Mouse (Mus musculus) mouse embryonic stem cell (cell line): Measurements from ENCODE around the gene Gm28053.

Source experiments
- in situ Hi-C, 2 experiments: fragments of 300-500 bp; cut with MboI; formaldehyde crosslinking; loops; 1 replicate in 1 of 2; 3 replicates in 1 of 2; pipeline ENCODE4 v1.14.3; 2019 to 2020; ENCODE audit warnings: low sequenced_read_pairs in 2 of 2, low pct_unique_long_range_greater_than_20kb in 1 of 2, mixed read lengths in 1 of 2; ENCODE audit not compliant: unreplicated experiment in 1 of 2

The Gm28053 gene

DNA sequence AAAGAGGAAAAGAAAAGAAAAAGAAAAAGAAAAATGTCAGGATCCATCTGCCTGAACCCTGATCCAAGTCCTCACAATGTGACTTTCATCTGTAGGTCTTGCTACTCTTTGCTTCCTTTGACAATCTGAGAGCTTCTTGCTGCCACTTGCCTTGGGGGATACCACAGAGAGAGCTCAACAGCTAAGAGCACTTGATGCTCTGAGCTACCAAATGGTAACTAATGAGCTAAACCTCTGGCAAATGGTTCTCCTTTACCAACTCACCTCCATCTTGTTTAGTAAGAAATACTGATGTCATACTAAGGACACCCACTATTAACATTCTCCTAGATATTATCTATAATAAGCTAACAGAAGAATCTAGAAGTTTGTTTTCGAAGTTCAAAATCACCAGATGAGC lies 15.3 kb downstream of the Gm28053 start:
- in situ Hi-C loops, result no loop called here

DNA sequence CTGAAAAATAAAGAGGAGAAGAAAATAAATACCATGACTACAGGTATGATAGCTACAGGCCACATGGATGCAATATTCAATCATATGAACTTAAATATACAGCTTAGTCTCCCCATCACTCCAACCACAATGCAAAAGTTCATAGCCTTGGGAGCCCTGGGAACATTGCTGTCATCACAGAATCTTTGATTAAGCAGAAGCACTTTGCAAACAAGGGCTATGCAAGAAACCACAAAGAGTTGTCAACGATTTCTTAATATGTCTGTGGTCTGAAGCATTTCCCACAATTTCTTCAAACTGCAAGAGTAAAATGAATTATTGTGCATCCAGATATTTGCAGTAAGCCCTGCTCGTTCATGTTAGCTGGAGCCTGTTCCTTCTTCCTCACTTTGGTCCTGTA lies 18.6 kb downstream of the Gm28053 start:
- in situ Hi-C loops, result no loop called here

DNA sequence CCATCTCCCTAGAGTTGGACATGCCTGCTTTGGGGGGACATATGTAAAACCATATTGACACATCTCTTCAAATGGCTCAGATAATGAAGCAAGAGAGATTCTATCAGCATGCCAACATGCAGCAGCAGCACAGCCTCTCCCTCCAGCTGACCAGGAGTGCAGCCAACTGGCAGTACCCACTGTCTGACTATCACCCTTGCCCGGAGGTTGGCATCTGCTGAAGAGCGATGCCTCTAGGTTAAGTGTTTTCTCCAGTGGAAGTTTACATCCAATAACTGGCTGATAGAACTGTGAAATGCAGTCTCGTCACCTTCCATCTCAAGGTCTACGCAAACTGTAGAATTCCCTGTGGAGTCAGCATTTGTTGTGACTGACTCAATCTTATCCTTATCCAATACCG lies 19.3 kb downstream of the Gm28053 start:
- in situ Hi-C loops, result no loop called here

DNA sequence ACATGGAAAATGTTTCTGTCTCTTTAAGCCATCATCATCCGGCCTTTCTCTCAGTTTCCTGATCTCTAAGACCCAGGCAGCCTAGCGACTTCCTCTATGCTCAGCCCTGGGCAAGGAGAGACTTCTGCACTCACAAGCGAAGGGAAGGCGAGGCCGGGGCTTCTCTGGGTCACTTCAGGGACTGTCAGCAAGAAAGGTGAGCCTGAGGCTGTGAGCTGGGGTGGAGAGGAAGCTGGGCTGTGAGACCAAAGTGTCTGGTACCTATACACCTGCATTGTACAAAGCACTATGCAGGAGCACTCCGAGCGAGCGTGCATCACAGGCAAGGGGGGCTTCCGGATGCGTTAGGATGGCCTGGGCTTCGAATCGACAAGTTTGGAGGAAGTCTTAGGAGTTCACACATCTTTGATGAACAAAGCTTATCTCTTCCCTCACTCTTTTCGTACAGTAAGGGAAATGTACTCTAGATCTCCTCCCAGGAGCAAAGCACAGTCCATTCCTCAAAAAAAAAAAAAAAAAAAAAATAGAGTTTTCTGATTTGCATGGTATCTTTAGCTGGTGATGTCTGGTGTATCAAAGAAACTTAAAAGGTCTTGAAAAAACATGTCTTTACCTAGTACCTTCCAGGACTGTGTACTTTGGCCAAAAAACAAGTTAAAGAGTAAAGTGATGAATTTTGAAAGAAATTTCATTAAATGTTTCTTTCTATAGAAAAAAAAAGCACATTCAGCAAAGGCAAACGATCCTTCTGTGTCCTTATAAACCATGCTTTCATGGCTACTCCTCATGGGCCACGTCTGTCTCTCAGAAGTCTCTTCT lies 20.8 kb downstream of the Gm28053 start, which contains the start of gene Gimap1:
Gimap1 (plus strand) TSS at position 94 of the 819 bp plus-strand sequence.
- in situ Hi-C loops, result no loop called here

DNA sequence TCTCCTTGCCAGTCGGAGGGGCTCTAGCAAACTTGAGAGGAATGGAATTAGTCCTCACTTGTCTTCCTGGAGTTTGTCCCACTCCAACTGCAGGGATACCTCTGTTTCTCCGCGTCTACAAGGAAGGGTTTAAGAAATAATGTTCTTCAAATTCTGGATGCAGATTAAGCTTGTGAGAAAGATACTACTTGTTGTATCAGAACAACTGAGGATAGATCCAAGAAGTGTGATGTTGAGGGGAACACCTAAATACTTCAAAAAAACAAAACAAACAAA lies 21.3 kb downstream of the Gm28053 start:
- in situ Hi-C loops, result no loop called here

DNA sequence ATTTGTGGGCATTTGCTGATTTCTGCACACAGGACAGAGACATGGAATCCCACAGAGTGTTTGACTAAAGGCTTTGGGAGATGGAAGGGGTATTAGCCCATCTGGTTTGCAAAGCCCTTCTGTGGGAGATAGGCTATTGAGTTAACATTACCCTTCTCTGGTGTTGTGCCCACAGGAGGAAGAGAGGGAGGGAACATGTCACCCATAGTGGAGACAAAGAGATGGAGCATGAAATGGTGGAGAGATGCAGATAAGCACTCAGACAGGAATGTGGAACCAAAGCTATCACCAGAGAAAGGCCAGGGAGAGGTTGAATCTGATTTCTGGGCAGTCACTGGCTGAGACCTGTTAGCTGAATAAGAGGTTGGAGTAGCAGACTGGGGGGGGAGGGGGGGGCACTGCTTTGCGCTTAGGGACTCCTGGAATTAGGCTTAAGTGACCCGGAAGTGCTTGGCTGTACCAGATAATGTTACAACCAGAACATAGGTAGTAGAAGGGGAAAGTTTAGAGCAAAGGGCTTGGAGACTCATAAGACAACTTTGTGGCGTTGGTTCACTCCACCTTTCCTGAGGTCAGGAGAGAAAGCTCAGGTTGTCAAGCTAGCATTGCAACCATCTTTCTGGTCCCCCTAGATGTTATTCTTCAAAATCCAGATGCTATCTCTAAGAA lies 22.2 kb downstream of the Gm28053 start:
- in situ Hi-C loops, result no loop called here

DNA sequence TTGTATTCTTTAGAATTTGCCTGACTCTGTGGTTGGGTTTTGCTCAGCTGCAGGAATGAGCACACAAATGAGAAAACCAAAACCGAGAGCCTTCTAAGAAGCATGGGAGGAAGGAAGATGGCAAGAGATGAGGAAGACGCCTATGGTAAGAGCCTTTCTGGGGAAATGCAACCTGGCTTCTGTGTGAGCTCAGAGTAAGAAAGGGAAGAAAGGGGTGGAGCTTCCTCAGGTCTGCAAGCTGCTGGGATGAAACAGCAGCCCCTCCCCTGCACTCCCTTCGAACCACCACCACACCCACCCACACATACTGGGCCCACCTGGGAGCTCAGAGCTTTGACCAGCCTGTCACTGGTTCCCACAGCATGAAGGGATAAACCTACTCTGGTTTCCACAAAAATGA lies 22.9 kb downstream of the Gm28053 start:
- in situ Hi-C loops, result no loop called here

DNA sequence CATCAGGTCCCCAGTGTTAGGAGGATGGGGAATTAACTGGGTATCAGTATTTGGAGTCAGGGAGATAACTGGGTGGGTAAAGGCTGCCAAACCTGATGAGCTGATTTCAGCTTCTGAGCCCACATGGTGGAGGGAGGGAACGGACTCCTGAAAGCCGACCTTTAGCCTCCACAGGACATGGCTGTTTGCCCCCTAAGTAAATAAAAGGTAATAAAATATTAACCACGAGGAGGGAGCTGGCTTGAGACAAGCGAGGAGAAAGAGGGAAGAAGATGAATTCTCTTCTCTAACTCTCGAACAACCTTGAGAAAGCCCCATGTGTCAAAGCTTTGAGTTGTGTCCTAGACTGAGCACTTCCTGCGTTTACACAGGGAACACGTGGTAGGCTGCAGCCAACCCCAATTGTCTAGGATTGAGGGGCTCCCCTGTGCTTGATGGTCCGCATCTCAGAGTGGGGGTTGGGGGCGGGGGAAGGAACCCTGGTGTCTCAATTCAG lies 23.4 kb downstream of the Gm28053 start:
- in situ Hi-C loops, result no loop called here

DNA sequence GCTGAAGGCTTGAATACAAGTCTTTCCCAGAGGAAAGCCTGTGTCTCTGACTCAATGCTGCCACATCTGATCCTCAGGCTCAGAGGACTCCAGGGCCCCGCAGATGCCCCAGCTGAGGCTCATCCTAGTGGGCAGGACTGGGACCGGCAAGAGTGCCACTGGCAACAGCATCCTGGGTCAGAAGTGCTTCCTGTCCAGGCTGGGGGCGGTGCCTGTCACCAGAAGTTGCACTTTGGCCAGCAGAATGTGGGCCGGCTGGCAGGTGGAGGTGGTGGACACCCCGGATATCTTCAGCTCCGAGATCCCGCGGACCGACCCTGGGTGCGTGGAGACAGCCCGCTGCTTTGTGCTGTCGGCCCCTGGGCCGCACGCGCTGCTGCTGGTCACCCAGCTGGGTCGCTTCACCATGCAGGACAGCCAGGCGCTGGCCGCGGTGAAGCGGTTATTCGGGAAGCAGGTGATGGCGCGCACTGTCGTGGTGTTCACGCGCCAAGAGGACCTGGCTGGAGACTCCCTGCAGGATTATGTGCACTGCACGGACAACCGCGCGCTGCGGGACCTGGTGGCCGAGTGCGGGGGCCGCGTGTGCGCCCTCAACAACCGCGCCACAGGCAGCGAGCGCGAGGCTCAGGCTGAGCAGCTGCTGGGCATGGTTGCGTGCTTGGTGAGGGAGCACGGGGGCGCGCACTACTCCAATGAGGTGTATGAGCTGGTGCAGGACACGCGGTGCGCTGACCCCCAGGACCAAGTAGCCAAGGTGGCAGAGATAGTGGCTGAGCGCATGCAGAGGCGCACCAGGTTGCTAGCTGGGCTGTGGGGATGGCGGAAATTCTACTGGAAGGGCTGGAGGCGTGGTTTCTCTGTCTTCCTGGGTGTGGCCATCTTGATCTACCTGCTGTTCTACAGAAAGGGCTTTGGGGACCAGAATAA lies 24.3 kb downstream of the Gm28053 start:
- in situ Hi-C loops, result no loop called here

DNA sequence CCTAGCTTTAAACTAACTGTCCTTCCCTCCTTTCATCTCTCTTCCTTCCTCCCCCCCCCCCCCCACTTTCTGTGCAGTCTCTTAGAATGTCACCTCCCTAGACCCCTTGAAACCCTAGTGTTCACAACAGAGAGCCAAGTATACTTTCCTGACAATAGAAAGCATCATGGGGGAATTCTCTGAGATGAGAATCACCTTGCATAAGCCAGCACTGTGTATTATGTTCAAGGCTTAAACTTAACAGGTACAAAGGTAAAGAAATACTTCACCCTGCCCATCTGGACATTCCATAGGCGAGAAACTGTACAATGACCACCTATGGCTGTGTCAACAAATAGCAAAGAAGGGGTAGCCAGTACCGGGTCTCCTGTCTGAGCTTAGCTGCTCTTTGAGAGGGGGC lies 27.1 kb downstream of the Gm28053 start:
- in situ Hi-C loops, result no loop called here

DNA sequence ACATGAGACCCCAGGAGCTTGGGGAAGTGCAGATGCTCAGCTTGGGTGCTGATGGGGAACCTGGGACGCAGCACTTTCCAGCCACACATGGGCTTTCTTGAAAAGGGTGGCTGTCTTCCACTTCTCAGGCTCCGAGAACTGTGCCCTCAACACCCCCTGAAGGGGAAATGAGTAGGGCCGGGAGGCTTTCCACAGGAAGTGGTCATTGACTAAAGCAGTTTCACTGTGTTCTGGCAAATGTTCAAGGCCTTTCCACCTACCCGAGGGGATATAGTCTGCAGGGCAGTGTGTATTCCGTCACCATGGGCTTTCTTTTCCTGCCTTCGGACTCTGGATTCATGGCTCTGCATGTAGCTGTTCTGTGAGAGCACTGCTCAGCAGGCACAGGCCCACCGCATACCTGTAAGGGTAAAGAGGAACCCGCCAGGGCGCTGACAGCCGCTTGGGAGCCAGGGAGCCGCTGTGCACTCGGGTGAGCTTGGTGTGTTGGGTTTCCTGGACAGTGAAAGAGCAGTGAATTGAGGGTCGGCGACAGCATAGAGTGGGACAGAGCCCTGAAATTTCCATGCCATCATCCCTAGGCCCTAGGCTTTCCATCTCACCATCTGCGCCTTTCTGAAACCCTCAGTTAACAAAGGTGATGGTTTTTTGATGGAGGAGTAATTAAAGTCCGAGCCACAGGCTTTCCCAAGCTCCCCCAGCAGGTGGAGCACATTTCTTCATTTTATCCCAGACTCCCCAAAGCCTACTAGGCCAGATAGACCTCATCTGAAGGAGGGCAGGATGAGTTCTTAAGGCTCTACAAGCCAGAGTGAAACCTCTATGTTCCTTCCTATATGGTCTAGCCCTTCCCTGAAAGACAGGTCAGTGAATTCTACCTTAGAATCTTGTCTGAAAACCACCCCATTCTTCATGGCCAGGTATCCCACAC lies 27.8 kb downstream of the Gm28053 start, which contains the start of gene Gimap5:
Gimap5 (plus strand) TSS at position 239 of the 931 bp plus-strand sequence.
- in situ Hi-C loops, result no loop called here

DNA sequence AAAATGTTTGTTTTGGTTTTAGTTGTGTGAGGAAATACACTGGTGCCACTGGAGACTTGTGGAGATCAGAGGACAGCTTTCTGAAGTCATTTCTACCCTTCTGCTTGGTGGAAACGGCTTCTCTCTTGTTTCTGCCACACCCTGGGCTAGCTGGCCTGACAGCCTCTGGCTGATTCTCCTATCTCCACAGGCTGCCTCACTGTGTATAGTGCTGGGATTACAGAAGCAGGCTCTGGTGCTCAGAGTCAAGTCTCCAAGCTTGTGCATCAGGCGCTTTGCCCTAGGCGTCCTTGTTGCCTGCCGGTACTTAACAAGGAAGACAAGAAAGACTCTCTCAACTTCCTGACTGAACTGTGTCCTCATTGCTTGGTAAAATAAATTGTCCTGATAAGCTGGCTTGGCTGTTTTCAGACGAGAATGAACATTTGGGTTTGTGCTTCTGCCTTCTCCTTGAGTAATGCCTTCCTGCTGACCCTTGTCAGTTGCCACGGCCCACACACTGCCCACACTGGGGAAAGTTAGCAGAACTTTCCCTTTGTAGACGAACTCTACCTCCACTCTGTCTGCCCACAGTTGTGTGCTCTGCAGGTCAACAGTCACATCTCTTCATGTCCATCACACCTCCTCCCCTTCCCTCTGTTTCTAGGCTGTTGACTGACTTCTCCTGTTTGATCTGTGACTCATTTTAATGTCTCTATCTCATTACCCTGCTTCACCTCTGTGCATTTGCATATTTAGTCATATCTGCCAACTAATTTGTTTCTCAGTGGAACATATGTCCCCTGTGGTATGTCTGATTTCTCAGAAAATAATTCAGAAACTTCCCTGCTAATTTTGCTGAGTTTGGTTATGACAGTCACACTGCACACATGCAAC lies 28.9 kb downstream of the Gm28053 start:
- in situ Hi-C loops, result no loop called here

DNA sequence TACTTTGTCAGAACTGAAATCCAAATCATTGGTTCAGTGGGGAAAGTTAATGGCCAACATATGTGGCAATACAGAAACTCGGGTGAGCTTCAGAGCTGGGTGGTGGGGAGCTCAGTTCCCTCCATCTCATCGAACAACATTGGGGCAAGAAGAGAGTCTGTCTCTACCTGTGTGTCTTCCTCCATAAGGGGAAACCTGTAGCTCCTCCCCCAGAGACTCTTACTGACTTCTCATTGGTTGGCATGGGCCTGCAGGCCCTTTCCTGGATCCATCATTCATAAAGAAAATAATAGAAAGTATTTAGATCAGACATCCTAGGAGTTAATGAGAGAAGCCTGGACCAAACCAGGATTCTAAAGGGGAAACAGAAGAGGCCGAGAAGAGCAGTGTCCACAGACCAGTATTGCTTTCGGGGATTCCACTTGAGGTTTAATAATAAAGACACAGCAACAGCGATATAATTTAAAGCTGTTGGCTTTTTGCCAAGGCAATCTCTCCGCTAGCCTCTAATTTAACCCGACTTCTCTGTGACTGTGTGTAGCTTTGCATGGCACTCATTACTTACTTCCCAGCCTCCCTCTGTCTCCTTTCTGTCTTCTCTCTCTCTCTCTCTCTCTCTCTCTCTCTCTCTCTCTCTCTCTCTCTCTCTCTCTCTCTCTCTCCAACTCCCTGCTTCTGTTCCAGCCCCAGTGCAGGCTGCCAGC lies 45.3 kb downstream of the Gm28053 start:
- in situ Hi-C loops, result loop anchor here in 1 of 2 experiments (10.0 to 25.0 kb wide), 2 partner anchors 119 to 576 kb away; partner anchors contain the start of gene Gimap8

DNA sequence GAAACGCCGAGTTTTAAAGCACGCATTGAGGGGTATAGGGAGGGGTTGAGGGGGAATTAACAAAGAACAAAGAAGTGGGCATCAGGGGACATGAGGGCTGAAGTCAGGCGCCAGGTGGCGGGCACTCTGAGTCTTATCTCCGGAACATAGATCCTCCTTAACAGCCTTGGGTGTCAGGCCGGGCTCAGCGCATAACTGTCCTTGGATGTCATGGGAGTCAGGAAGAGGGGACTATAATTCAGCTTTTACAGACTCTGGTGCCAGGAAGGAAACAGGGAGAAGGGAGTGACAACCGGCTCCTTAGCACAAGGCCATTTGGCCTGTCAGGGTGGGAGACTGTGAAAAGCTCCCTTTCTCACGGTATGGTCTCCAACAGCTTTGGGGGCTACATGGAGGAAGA lies 46.1 kb downstream of the Gm28053 start:
- in situ Hi-C loops, result loop anchor here in 1 of 2 experiments (10.0 to 25.0 kb wide), 2 partner anchors 120 to 577 kb away; partner anchors contain the start of gene Gimap8

DNA sequence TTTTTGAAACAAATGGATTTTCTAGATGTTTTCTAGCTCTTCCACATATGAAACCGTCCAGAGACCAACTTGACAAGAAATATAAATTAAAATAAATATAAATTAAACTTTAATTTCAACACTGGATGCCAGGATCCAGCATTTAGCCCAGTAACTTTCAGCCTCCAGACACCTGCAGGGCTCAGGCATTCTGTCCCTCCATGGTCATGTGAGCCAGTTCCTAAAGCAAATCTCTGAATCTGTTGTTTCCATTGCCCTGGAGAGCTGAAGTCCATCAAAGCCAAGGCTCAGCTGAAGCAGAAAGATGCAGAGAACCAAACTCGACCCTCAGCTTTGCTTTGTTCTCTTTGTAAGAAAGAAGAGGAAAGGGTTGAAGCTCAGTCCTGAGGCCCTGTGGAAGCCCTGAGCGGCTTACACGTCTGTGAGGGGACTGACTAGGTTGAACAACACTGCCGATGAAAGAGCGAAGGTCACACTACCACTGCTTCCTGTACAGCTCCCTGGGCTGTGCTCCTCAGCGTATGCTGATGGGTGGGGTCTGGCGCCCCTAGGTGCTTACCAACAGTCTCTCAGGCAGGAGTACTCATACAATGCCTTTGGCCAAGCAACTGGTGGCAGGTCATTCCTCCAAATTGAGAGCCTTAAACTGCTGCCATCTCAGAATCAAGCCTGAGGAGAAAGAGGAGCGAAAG lies 49.9 kb downstream of the Gm28053 start:
- in situ Hi-C loops, result loop anchor here in 1 of 2 experiments (10.0 to 25.0 kb wide), 2 partner anchors 124 to 581 kb away; partner anchors contain the start of gene Gimap8

DNA sequence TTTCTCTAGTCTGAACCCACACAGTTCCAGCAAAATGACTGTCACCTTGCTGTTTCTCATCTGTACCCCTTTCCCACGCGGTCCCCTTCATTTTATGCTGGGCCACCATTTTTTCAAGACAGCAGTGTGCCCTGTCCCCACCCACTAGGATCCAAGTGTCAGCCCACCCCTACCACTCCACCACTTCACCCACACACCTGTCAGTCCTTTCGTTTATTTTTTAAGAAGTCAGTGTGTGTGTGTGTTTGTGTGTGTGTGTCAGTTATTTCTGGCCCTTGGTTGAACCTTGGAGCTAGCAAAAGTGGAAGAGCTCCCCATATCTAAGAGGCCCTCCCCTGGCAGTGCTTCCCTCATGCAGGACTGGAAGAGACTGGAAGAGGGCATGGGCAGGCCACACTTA lies 50.5 kb downstream of the Gm28053 start:
- in situ Hi-C loops, result loop anchor here in 1 of 2 experiments (10.0 to 25.0 kb wide), 2 partner anchors 124 to 582 kb away; partner anchors contain the start of gene Gimap8
